Comparison of ENCODE assay signal across 9 mouse cellular contexts in genomic region chr1:120603656-120604051, GRCm38 (mm10). TPM values are rescaled to one million over a fixed set of nuclear protein-coding genes. Genes with fewer than 3 reads are reported as not detected.
A peak's percentile ranks its signal among the peaks of the same experiment; 100 is the strongest.
DNase-seq lines count a peak whose midpoint lies in the region; ATAC-seq and TF ChIP-seq lines count a peak whose summit lies in the region.
"Had no signal": no experiment of that assay in that cellular context is flagged by ENCODE, and none has a peak within 500 bp of the region (broad histone marks: within the 10 kb centered on the region; RNA-seq: fewer than 3 reads in every experiment).

No protein-coding gene starts in this region.

- peak overlapping the region; percentile 31; the same call in 1 of the 2 replicates for H3K9ac ChIP-seq in kidney, embryonic 14.5 days (ENCODE audit: low read depth, low read length)
- peak overlapping the region; percentile 65 for H3K9ac ChIP-seq in hindbrain, embryonic 14.5 days
- peak overlapping the region; percentile 71 for H3K9ac ChIP-seq in midbrain, postnatal 0 days (replicated peaks; ENCODE audit: low read length, poor library complexity, severe bottlenecking)

- H3K9me3 ChIP-seq in kidney, embryonic 14.5 days (ENCODE audit: control insufficient read depth, low read length) = no peaks in the 10 kb centered on the region
- H3K9me3 ChIP-seq in embryonic facial prominence, embryonic 10.5 days = no peaks in the 10 kb centered on the region
- no peaks in the 10 kb centered on the region for H3K9me3 ChIP-seq in hindbrain, embryonic 14.5 days (ENCODE audit: control insufficient read depth, low read length)
- no peaks in the 10 kb centered on the region for H3K9me3 ChIP-seq in midbrain, postnatal 0 days (ENCODE audit: low read length)

- peak overlapping the region; percentile 36 for H3K4me3 ChIP-seq in kidney, embryonic 14.5 days (ENCODE audit: low read length)
- H3K4me3 ChIP-seq in embryonic facial prominence, embryonic 10.5 days = peak overlapping the region; percentile 58
- peak overlapping the region; percentile 39 for H3K4me3 ChIP-seq in hindbrain, embryonic 14.5 days (replicated peaks; ENCODE audit: low read length)
- peak overlapping the region; percentile 51 for H3K4me3 ChIP-seq in midbrain, postnatal 0 days (ENCODE audit: low read depth, low read length)

- no peak for DNase-seq in kidney, adult 11 months
- peak; percentile 73 for DNase-seq in embryonic facial prominence, embryonic 10.5 days (ENCODE audit: low spot score)
- no peak for DNase-seq in hindbrain, embryonic 14.5 days (ENCODE audit: low spot score)
- DNase-seq in midbrain, postnatal 0 days (ENCODE audit: low spot score) = no peak
- DNase-seq in ovary, adult 18-20 months (ENCODE audit: low spot score) = no peak
- no peak for DNase-seq in urinary bladder, postnatal 4 days (ENCODE audit: low spot score in 2 of 2)
- DNase-seq in thymus, postnatal 25 days = no peak
- DNase-seq: heart, postnatal 4 days had no signal

- ATAC-seq in kidney, embryonic 14.5 days (ENCODE audit: low FRiP score, low TSS enrichment) = peak; percentile 55; the same call in 1 of the 2 replicates
- no peak for ATAC-seq in hindbrain, embryonic 14.5 days (ENCODE audit: low FRiP score)
- no peak for ATAC-seq in midbrain, postnatal 0 days (ENCODE audit: low FRiP score)

- H3K27me3 ChIP-seq in kidney, embryonic 14.5 days (ENCODE audit: control insufficient read depth, insufficient read depth, low read length) = peaks cover 93% of the 10 kb centered on the region
- H3K27me3 ChIP-seq in embryonic facial prominence, embryonic 10.5 days (replicated peaks; ENCODE audit: low read depth, poor library complexity, severe bottlenecking) = peaks cover 100% of the 10 kb centered on the region
- peaks cover 80% of the 10 kb centered on the region for H3K27me3 ChIP-seq in hindbrain, embryonic 14.5 days (ENCODE audit: control insufficient read depth, insufficient read depth, low read length)
- H3K27me3 ChIP-seq in midbrain, postnatal 0 days (ENCODE audit: insufficient read depth, low read length) = peaks cover 28% of the 10 kb centered on the region

- no peaks in the 10 kb centered on the region for H3K36me3 ChIP-seq in kidney, embryonic 14.5 days (ENCODE audit: control insufficient read depth, insufficient read depth, low read length)
- no peaks in the 10 kb centered on the region for H3K36me3 ChIP-seq in embryonic facial prominence, embryonic 10.5 days (replicated peaks)
- no peaks in the 10 kb centered on the region for H3K36me3 ChIP-seq in hindbrain, embryonic 14.5 days (replicated peaks; ENCODE audit: control insufficient read depth, insufficient read depth)
- H3K36me3 ChIP-seq in midbrain, postnatal 0 days (ENCODE audit: insufficient read depth, low read length) = no peaks in the 10 kb centered on the region

- peaks cover 5% of the 10 kb centered on the region for H3K4me1 ChIP-seq in kidney, embryonic 14.5 days (ENCODE audit: control insufficient read depth, insufficient read depth, low read length)
- peaks cover 30% of the 10 kb centered on the region for H3K4me1 ChIP-seq in embryonic facial prominence, embryonic 10.5 days
- no peaks in the 10 kb centered on the region for H3K4me1 ChIP-seq in hindbrain, embryonic 14.5 days (replicated peaks; ENCODE audit: control insufficient read depth, insufficient read depth, low read length)
- H3K4me1 ChIP-seq in midbrain, postnatal 0 days (ENCODE audit: insufficient read depth, low read length) = no peaks in the 10 kb centered on the region

- H3K4me2 ChIP-seq in kidney, embryonic 14.5 days (replicated peaks; ENCODE audit: low read depth, low read length) = peak overlapping the region; percentile 63
- H3K4me2 ChIP-seq in hindbrain, embryonic 14.5 days (replicated peaks) = peak overlapping the region; percentile 56
- H3K4me2 ChIP-seq in midbrain, postnatal 0 days (ENCODE audit: low read depth, low read length, poor library complexity, severe bottlenecking) = peak overlapping the region; percentile 63

- WGBS in kidney, embryonic 14.5 days = under 1% methylated on average over 35 of the region's 35 CpGs
- WGBS in embryonic facial prominence, embryonic 10.5 days = under 1% methylated on average over 35 of the region's 35 CpGs
- under 1% methylated on average over 35 of the region's 35 CpGs for whole genome bisulfite sequencing in hindbrain, embryonic 14.5 days
- 2% methylated on average over 29 of the region's 35 CpGs for WGBS in midbrain, postnatal 0 days

- no peak overlapping the region for H3K27ac ChIP-seq in kidney, embryonic 14.5 days (ENCODE audit: low read depth, low read length)
- no peak overlapping the region; the same call in 1 of the 2 replicates for H3K27ac ChIP-seq in embryonic facial prominence, embryonic 10.5 days (replicated peaks)
- H3K27ac ChIP-seq in hindbrain, embryonic 14.5 days = peak overlapping the region; percentile 81
- peak overlapping the region; percentile 82 for H3K27ac ChIP-seq in midbrain, postnatal 0 days (ENCODE audit: low read depth, low read length)

- TF ChIP-seq CTCF in midbrain, postnatal 0 days (IDR thresholded peaks at IDR 0.05) = no peak

RNA-seq across cellular contexts. Expression of gene En1, which starts 1.4 kb away (rescaled TPM):
- polyA plus RNA-seq in kidney, embryonic 14.5 days (2014; fragmentation: Nextera tagmentation; extraction: Ambion mirVana) = not detected in 2 replicates
- polyA plus RNA-seq in embryonic facial prominence, embryonic 10.5 days (2016; fragmentation: Nextera tagmentation; extraction: Ambion mirVana) = 0.30 and 0.47 TPM in 2 replicates
- 2.7 and 6.2 TPM in 2 replicates for polyA plus RNA-seq in hindbrain, embryonic 14.5 days (2014; fragmentation: Nextera tagmentation; extraction: Ambion mirVana)
- 32.8 and 40.8 TPM in 2 replicates for total RNA-seq in midbrain, postnatal 0 days (2014; rRNA removed)
- 9.2 and 10.1 TPM in 2 replicates for polyA plus RNA-seq in midbrain, postnatal 0 days (2015; fragmentation: Nextera tagmentation; extraction: Ambion mirVana)
- total RNA-seq: heart, postnatal 4 days had no signal

Comparison
In these comparisons a context has a peak if more than half of its experiments do, and no peak if none do; other contexts are left out.
1. H3K27ac ChIP-seq: peak in hindbrain, embryonic 14.5 days (single experiment) and midbrain, postnatal 0 days (single experiment); none in kidney, embryonic 14.5 days (single experiment) and embryonic facial prominence, embryonic 10.5 days (single experiment).
2. Peak in every context shown above with its lines, with median percentiles within 50 percentile points of each other: H3K4me2 ChIP-seq, H3K4me3 ChIP-seq and H3K9ac ChIP-seq.